Mouse (Mus musculus): Measurements from ENCODE around the gene Ptgir.

- TF ChIP-seq POLR2A (IDR thresholded peaks at IDR 0.05; ENCODE audit: low read depth, low read length) (no peak), CTCF (IDR thresholded peaks at IDR 0.05; ENCODE audit: extremely low read depth, insufficient read length, insufficient replicate concordance, low read depth, low read length) (no peak)
These were observed 5.8 kb upstream of the Ptgir start for GRCm38 (mm10) chr7:16900526-16900925.
